Mouse (Mus musculus) heart, embryonic 10.5 days (tissue): ENCODE data around the gene Slco1a1. TPM values are rescaled to one million over a fixed set of nuclear protein-coding genes. Genes with fewer than 3 reads are reported as not detected.

ENCODE experiments used
- DNase-seq: peaks from one replicate; pipeline ENCODE4 v3.0.0-alpha.2; 2017; ENCODE audit warnings: low spot score
- H3K27ac ChIP-seq: fragments of 300-500 bp; sonication (generic); 2 replicates; pipeline ENCODE4 v1.5.1; 2016; ENCODE audit warnings: mild to moderate bottlenecking
- H3K27me3 ChIP-seq: fragments of 300-500 bp; sonication (generic); 2 replicates; pipeline ENCODE4 v1.6.1; 2016; ENCODE audit warnings: mild to moderate bottlenecking; ENCODE audit not compliant: poor library complexity, insufficient read depth, severe bottlenecking
- H3K36me3 ChIP-seq: fragments of 300-500 bp; sonication (generic); 2 replicates; pipeline ENCODE4 v1.6.1; 2016; ENCODE audit warnings: mild to moderate bottlenecking, moderate library complexity
- H3K4me1 ChIP-seq: fragments of 300-500 bp; sonication (generic); 2 replicates; pipeline ENCODE4 v1.6.1; 2016; ENCODE audit warnings: mild to moderate bottlenecking
- H3K4me3 ChIP-seq: fragments of 300-500 bp; sonication (generic); 2 replicates; pipeline ENCODE4 v1.5.1; 2016; ENCODE audit warnings: mild to moderate bottlenecking, moderate library complexity
- H3K9me3 ChIP-seq: fragments of 300-500 bp; sonication (generic); 2 replicates; pipeline ENCODE4 v1.6.1; 2016; ENCODE audit warnings: mild to moderate bottlenecking, moderate library complexity
- WGBS: fragments of 180-500 bp; shearing (Covaris S2); methylation state at CpG from one replicate; pipeline ENCODE4 v1.1.7; 2016; 5-methylcytosine and 5-hydroxymethylcytosine counted together
- polyA plus RNA-seq: library from polyadenylated mRNA; unstranded; fragments of >200 nt; fragmentation: Nextera tagmentation; extraction: Ambion mirVana; gene quantifications from 2 replicates; pipeline ENCODE4 v1.2.1, GENCODE M21; 2016

Slco1a1 gene
- polyA plus RNA-seq, 1 experiment from 2014 or later: not detected

- DNase-seq: no peak
- Histone ChIP-seq H3K4me3 (no peak overlapping the region), H3K36me3 (no peaks in the 10 kb centered on the region), H3K9me3 (no peaks in the 10 kb centered on the region), H3K27ac (no peak overlapping the region), H3K27me3 (no peaks in the 10 kb centered on the region), H3K4me1 (no peaks in the 10 kb centered on the region)
- WGBS: 81% methylated on average over 5 of the region's 5 CpGs
These were observed 80.7 kb downstream of the Slco1a1 start for GRCm38 (mm10) chr6:141866026-141866425.

- Histone ChIP-seq H3K4me1 (no peaks in the 10 kb centered on the region), H3K4me3 (no peak overlapping the region), H3K36me3 (no peaks in the 10 kb centered on the region), H3K27ac (no peak overlapping the region), H3K9me3 (no peaks in the 10 kb centered on the region), H3K27me3 (no peaks in the 10 kb centered on the region)
- WGBS: 80% methylated on average over 8 of the region's 8 CpGs
- no peak for DNase-seq
These were observed 88.8 kb downstream of the Slco1a1 start for GRCm38 (mm10) chr6:141857735-141858531.

Other genes starting within 250 kb of the Slco1a1 start
- gene Gm5724, start 173.2 kb downstream of the Slco1a1 start, polyA plus RNA-seq: not detected in 2 replicates
- not detected in 2 replicates for gene Slco1a4, start 90.8 kb downstream of the Slco1a1 start, polyA plus RNA-seq
- gene Gm6614, start 64.5 kb upstream of the Slco1a1 start, polyA plus RNA-seq: not detected in 2 replicates